Mouse (Mus musculus) right cerebral cortex, postnatal 10 days (tissue): Measurements from ENCODE around the gene Abl1.

Experiments used
- DNase-seq, 2 experiments: peaks; one replicate each; pipeline ENCODE4 v3.0.0; 2021; ENCODE audit warnings: low spot score in 2 of 2

Gene Abl1

DNA sequence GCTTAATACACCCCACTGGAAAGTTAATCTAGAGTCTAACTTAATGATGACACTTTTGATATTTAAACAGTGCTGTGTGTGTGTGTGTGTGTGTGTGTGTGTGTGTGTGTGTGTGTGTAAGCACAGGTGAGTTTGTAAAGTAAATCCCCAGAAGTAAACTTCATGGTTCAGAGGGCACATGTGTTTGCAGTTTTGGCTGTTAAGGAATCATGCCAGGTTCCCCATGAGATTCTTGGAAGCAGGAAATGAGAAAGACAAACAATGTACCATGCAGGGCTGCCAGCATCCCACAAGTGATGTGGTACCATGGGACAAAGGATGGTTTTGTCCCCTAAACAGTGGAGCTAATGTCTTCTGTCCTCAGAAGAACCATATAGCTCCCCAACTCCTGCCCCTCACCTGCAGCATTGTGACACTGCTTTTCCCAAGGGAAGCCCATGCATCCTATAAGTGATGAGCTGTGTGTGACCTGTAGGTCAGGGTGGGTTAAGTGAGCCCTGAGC, 57.6 kb downstream of the Abl1 start:
- no peak for DNase-seq

DNA sequence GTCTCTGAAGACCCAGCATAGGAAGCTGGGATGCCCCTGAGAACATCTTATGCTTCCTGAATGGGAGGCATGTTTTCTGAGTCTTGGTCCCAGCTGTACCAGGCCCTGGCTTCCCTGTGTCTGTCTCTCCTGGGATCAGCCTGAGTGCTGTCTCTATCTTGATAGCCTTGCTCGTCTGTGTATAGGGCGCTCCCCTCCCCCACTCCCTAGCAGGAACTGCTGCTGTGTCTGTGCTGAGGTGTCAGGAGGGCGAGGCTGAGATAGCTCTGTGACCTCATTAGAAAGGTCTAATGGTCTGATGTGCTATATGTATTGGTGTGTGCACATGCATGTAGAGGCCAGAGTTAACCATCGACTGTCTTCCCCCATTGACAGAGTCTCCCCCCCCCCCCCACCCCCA, 58.7 kb downstream of the Abl1 start:
- DNase-seq = no peak

DNA sequence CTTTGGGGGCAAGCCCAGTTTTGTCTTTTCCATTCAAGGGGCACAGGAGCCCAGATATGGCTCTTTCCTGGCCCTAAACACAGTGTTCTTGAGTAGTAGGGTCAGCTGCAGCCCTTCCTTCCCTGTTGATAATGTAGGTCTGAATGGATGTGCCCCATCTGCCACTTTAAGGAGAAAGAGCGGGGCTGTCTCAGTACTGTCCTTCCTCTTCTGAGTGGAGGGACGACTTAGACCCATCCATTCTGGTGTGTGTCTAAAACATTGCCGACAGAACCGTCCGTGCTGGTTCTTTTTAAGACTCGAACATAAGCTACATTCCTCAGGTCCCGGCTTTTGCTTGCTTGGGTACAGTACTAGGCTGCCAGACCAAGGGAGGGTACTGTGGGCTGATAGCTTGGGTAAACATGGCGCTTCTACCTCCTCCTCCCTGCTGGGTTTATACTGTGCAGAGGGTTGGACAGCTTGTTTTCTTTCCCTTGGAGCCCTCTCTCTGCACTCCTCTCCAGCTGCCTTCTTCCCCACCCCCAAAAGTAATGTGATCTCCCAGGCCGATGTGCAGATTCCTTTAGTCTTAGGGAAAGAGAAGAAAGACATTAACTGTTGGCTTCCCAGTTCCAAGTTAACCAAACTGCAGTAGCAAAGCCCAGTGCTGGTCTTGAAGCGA, 61.0 kb downstream of the Abl1 start:
- DNase-seq = no peak

DNA sequence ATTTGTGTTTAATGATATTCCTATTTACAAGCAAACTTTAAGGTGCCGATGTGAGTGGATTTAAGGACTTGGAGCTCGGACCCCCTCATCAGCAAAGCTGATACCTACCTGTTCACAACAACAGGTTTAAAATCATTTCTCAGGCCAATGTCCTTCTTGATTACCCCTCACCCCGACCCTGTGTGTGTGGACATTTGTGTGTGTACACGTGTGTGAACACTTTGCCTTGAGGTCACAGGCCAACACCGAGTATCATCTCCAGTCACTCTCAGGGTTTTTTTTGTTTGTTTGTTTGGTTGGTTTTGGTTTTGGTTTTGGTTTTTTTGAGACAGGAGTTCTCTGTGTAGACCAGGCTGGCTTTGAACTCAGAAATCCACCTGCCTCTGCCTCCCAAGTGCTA, 62.0 kb downstream of the Abl1 start:
- no peak for DNase-seq

GRCm38 (mm10) chr2:31757472-31757871, 69.3 kb downstream of the Abl1 start:
- no peak for DNase-seq

DNA sequence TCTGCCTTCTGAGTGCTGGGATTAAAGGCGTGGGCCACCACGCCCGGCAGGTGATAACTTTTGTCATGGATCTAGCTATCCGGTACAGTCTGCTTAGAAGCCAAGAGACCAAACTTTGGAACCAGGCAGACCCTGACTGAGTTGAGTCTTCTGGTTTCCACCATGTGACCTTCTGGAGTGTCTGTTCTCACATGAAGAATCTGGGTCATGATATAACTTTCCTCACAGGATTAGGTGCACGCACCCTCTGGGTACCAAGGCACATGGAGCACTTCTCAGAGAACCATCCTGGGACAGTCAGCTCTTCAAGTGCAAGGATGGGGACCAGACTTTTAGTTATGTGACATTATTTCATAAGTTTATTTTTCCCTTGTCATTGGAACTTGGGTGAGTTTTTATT, 70.8 kb downstream of the Abl1 start:
- DNase-seq = no peak

GRCm38 (mm10) chr2:31759751-31760460, 71.7 kb downstream of the Abl1 start:
- peak; percentile 57 to 64 for DNase-seq

DNA sequence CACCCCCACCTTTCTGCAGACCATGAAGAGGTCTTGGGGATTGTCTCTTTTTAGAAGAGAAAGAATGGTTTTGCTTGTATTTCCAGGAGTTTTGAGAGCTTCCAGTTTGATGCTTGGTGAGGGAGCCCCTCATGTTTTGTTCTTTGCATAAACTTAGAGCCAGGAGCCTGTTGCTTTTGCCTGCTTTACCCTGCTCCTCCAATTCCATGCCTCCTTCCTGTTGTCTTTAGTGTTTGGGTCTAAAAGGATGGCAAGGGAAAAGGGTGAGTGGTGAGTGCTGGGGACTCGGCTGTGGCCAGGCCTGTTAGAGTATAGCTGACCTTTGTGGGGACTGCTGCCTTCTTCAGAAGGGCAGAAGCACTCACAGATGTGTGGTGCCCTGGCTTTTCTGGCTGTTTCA, 72.3 kb downstream of the Abl1 start:
- DNase-seq = no peak

DNA sequence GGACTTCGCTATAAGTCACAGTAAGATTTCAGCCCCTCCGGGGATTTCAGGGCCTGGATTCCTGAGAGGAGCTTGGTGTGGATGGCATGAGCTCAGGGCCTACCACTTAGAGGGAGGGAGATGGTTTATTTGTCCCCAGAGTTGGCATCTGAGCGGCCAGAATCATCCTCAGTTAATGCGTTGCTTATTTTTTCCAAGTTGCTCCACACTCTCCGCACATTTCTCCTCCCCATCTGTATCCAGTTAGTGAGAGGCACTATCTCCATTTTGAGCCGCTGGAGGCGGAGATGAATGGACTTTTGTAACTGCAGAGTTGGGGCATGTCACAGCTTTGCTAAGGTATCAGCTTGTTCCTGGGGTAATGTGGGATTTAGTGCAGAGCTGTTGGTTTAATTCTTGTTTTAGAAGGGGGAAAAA, 72.9 kb downstream of the Abl1 start:
- no peak for DNase-seq

- DNase-seq = no peak
Observed at GRCm38 (mm10) chr2:31761585-31761984, 73.4 kb downstream of the Abl1 start.

DNA sequence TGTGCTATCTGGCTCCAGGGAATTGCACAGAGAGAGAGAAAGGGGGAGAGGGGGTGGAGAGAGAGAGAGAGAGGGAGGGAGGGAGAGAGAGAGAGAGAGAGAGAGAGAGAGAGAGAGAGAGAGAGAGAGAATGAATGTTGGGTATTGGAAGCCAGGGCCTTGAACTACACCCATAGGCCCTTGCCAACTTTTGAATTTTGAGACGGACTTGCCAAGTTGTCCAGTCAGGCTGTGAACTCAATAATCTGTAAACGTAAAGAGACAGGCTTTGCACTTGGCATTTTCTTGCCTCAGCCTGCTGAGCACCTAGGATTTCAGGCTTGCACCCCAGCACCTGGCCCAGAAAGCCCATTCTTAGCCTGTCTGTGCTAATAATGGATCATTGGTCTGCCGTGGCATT, 74.0 kb downstream of the Abl1 start:
- no peak for DNase-seq

- no peak for DNase-seq
Observed at GRCm38 (mm10) chr2:31762853-31763252, 74.7 kb downstream of the Abl1 start.

GRCm38 (mm10) chr2:31763271-31763670, 75.1 kb downstream of the Abl1 start:
- DNase-seq = no peak

GRCm38 (mm10) chr2:31767104-31767503, 78.9 kb downstream of the Abl1 start:
- no peak for DNase-seq

DNA sequence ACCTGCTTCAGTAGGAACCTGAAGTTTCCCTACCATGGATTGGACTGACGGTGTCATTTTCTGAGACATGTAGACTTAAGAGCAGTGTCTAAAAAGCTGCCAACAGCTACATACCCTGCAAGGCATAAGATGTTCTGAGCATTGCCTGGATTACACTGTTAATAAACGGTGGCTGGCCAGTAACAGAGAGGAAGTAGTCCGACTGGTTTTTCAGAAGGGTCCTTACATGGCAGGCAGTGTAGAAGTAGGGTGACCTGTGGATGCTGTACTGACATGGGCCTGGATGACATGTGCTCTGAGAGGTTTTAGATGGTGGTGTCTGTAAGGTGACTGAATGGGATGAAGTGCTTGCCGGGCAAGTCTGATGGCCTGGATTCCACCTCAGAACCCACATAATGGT, 79.6 kb downstream of the Abl1 start:
- no peak for DNase-seq

- no peak for DNase-seq
Observed at GRCm38 (mm10) chr2:31769115-31769514, 80.9 kb downstream of the Abl1 start.

DNA sequence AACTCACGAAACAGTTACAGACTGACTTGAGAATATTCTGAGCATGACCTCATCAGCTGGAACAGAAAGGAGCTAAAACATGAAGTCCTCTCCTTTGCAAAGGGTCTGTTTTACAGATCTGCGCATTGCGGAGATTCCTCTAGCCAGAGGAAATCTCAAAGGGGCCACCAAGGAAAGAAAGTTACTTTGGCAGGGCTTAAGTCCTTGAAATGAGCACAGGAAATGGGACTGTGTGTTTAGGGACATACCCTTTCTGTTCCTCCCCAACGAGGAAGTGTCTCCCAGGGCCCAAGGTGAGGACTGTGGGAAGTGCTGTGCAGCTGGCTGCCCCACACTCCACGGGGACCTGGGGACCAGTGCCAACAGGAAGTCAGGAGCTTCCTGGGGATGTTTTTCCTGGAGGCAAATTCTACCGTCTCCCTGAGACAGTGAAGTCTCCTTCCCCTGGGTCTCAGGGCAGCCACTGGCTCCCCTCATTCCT, 81.5 kb downstream of the Abl1 start:
- DNase-seq = no peak

- no peak for DNase-seq
Observed at GRCm38 (mm10) chr2:31770781-31771441, 82.7 kb downstream of the Abl1 start.

DNA sequence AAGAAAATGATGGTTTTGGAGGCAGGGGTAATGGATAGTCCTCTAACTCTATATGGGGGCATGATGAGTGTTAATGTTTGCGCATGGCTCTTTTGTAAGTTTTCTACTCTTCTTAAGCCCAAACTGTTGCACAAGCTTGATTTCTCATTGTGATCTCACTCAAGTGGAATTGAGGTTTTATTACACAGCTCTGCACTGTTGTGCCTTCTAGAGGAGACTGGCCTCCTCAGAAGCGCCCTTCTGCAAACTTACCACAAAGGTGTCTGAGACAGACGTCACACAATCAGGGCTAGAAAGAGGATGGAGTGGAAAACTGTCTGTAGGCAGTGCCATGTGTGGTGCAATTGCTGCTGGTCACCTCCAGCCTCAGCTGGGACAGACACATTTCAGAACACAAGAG, 88.3 kb downstream of the Abl1 start:
- DNase-seq = no peak

GRCm38 (mm10) chr2:31779258-31779657, 91.1 kb downstream of the Abl1 start:
- no peak for DNase-seq

- no peak for DNase-seq
Observed at GRCm38 (mm10) chr2:31782958-31783602, 94.9 kb downstream of the Abl1 start.

GRCm38 (mm10) chr2:31785074-31785473, 96.9 kb downstream of the Abl1 start:
- DNase-seq = peak; percentile 85 to 86
